Mouse (Mus musculus): ENCODE measurements around the gene St7.

- TF ChIP-seq POLR2A (IDR thresholded peaks at IDR 0.05; ENCODE audit: borderline replicate concordance, control insufficient read depth, low read depth, low read length), result no peak
- TF ChIP-seq CTCF (IDR thresholded peaks at IDR 0.05; ENCODE audit: control insufficient read depth, insufficient read depth, low read length), result no peak
Observed at GRCm38 (mm10) chr6:17720022-17720421, 27.3 kb downstream of the St7 start.
